Mouse (Mus musculus) intestine, embryonic 14.5 days (tissue): ENCODE data around the gene Kcnj12. TPM values are rescaled to one million over a fixed set of nuclear protein-coding genes. Genes with fewer than 3 reads are reported as not detected.

Experiments
- ATAC-seq: fragments of 200-750 bp; cut with Nextera tagmentation; replicated peaks from 2 replicates; pipeline ENCODE4 v1.8.0; 2017; ENCODE audit warnings: low read depth, moderate number of reproducible peaks, moderate TSS enrichment, moderate library complexity; ENCODE audit not compliant: low FRiP score, low TSS enrichment
- DNase-seq: peaks from one replicate; pipeline ENCODE4 v3.0.0-alpha.2; 2018; ENCODE audit warnings: low spot score
- H3K27ac ChIP-seq: fragments of 300-500 bp; sonication (generic); 2 replicates; pipeline ENCODE4 v1.5.1; 2014; ENCODE audit warnings: low read depth, mild to moderate bottlenecking, control low read depth
- H3K27me3 ChIP-seq: fragments of 300-500 bp; sonication (generic); replicated peaks from 2 replicates; pipeline ENCODE4 v1.6.1; 2014; ENCODE audit warnings: low read length, control low read depth; ENCODE audit not compliant: control insufficient read depth, insufficient read depth
- H3K36me3 ChIP-seq: fragments of 300-500 bp; sonication (generic); 2 replicates; pipeline ENCODE4 v1.6.1; 2014; ENCODE audit warnings: low read length, control low read depth; ENCODE audit not compliant: control insufficient read depth, insufficient read depth
- H3K4me1 ChIP-seq: fragments of 300-500 bp; sonication (generic); replicated peaks from 2 replicates; pipeline ENCODE4 v1.6.1; 2014; ENCODE audit warnings: low read length, control low read depth, mixed read lengths; ENCODE audit not compliant: control insufficient read depth, insufficient read depth
- H3K4me2 ChIP-seq: fragments of 300-500 bp; sonication (generic); 2 replicates; pipeline ENCODE4 v1.6.1; 2014; ENCODE audit warnings: low read length
- H3K4me3 ChIP-seq: fragments of 300-500 bp; sonication (generic); 2 replicates; pipeline ENCODE4 v1.5.1; 2014; ENCODE audit warnings: low read depth, low read length, control low read depth, mixed read lengths
- H3K9ac ChIP-seq: fragments of 300-500 bp; sonication (generic); 2 replicates; pipeline ENCODE4 v1.6.1; 2014; ENCODE audit warnings: mild to moderate bottlenecking, low read length
- H3K9me3 ChIP-seq: fragments of 300-500 bp; sonication (generic); 2 replicates; pipeline ENCODE4 v1.6.1; 2016; ENCODE audit warnings: low read length, control low read depth; ENCODE audit not compliant: control insufficient read depth
- WGBS: fragments of 180-500 bp; shearing (Covaris S2); extraction: QIAGEN DNeasy Blood & Tissue Kit; methylation state at CpG from one replicate; pipeline ENCODE4 v1.1.7; 2014; 5-methylcytosine and 5-hydroxymethylcytosine counted together
- polyA plus RNA-seq: library from polyadenylated mRNA; unstranded; fragments of >200 nt; fragmentation: Nextera tagmentation; extraction: Ambion mirVana; gene quantifications from 2 replicates; pipeline ENCODE4 v1.2.1, GENCODE M21; 2014

The Kcnj12 gene
- polyA plus RNA-seq, 1 experiment from 2014 or later: 1.8 TPM

DNA sequence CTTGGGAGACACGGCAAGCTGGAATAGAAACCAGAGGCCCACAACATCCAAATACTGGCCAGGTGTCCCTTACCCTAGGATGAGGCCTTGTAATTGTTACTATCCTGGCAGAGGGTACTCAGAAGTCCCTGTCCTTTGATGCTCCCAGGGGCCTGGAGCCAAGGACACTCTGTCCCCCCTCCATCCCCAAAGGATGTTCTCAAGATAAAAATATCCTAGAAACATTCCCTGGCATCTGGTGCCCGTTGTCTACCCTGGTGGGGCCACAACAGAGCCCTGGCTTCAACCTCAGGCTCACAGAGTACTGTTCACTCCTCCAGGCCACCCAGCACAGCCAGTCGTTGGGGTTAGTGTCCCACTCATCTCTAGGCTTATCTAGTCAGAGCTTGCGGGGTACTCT, 38.3 kb downstream of the Kcnj12 start:
- DNase-seq (no peak), ATAC-seq (no peak)
- H3K27ac ChIP-seq: no peak overlapping the region
- H3K36me3 ChIP-seq: no peaks in the 10 kb centered on the region
- H3K4me2 ChIP-seq: no peak overlapping the region
- no peaks in the 10 kb centered on the region for H3K9me3 ChIP-seq
- WGBS: 77% methylated on average over 4 of the region's 4 CpGs
- no peak overlapping the region for H3K4me3 ChIP-seq
- H3K4me1 ChIP-seq: no peaks in the 10 kb centered on the region
- H3K9ac ChIP-seq: no peak overlapping the region
- no peaks in the 10 kb centered on the region for H3K27me3 ChIP-seq

DNA sequence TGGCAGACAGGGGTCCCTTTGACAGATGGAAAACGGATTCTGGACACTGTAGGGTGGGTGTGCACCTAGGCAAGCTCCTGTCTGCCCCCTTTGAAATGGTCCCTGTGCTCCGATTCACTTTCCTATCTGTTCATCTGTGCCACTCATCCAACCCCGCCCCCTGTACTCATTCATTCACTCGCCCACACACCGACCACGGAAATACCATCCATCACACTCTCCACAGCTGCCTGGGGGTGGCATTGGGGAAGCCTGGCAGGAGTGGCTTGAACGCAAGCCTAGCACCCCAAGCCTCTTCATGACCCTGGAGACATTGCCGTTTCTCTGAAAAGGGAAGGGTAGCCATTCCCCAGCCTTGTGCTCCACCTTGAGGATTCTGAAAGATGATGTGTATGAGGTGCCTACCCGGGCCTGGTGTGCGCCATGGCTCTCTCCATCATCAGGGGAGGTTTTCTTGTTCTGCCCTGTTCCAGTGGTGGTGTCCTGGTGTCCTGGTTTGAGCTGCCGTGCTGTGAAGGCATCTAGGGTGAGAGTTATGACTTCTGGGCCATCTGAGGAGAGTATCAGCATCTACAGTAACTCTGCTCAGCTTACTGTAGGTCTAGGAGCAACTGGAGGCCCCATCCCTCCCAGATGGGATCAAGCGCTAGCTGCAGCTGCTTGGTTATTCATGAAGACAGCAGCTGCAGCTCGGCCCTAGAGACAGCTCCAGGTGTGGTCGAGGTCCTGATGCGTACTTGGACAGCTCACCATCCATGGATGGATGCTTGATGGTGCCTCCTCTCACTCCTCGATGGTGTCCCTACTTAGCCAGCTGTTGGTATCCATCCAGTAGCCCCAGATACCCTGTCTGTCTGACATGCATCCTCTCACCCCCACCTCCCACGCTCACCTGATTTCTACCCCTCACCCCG, 40.4 kb downstream of the Kcnj12 start:
- no peaks in the 10 kb centered on the region for H3K36me3 ChIP-seq
- H3K4me3 ChIP-seq: no peak overlapping the region
- no peaks in the 10 kb centered on the region for H3K4me1 ChIP-seq
- H3K4me2 ChIP-seq: no peak overlapping the region
- H3K27ac ChIP-seq: no peak overlapping the region
- WGBS: 84% methylated on average over 18 of the region's 18 CpGs
- H3K27me3 ChIP-seq: no peaks in the 10 kb centered on the region
- no peak overlapping the region for H3K9ac ChIP-seq
- H3K9me3 ChIP-seq: no peaks in the 10 kb centered on the region
- ATAC-seq: no peak
- DNase-seq: no peak

DNA sequence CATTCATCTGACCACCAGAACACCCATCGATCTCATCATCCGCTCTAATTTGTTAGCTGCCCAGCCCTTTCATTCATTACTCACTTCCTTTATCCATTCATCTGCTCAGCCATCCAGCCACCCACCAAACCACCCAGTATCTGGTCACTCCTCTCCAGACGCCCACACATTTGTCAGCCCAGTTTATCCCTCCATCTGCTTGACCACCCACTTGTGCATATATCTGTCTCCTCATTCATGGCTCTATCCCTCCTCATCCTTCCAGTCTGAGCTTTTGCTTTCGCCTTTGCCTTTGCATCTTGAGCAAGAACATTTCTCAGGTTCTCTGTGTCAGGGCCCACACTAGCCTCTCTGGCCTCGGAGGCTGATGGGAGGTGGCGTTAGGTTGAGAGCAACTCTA, 41.1 kb downstream of the Kcnj12 start:
- Histone ChIP-seq H3K27ac (no peak overlapping the region), H3K9ac (no peak overlapping the region), H3K36me3 (no peaks in the 10 kb centered on the region), H3K4me2 (no peak overlapping the region), H3K4me3 (no peak overlapping the region), H3K27me3 (no peaks in the 10 kb centered on the region), H3K4me1 (no peaks in the 10 kb centered on the region), H3K9me3 (no peaks in the 10 kb centered on the region)
- DNase-seq (no peak), ATAC-seq (no peak)
- WGBS: 90% methylated on average over 6 of the region's 6 CpGs

DNA sequence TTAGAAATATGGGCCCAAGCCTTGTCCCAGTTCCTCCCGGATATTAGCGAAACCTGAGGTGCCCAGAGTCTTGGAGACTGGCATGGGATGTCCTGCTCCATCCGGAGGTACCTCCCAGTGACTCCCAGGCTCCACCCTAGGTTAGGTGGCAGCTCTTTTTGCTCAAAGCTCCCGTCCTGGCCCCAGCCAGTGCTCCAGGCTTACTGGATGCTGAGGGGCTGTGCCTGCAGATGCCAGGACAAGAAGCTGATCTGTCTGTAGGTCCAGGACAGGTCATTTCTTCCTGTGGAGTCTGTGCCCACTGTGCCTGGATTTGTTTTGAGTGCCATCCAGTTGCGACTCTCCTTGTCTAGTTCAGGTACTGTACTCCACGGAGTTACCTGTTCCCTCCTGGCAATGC, 43.3 kb downstream of the Kcnj12 start:
- 87% methylated on average over 6 of the region's 6 CpGs for WGBS
- H3K36me3 ChIP-seq: no peaks in the 10 kb centered on the region

DNA sequence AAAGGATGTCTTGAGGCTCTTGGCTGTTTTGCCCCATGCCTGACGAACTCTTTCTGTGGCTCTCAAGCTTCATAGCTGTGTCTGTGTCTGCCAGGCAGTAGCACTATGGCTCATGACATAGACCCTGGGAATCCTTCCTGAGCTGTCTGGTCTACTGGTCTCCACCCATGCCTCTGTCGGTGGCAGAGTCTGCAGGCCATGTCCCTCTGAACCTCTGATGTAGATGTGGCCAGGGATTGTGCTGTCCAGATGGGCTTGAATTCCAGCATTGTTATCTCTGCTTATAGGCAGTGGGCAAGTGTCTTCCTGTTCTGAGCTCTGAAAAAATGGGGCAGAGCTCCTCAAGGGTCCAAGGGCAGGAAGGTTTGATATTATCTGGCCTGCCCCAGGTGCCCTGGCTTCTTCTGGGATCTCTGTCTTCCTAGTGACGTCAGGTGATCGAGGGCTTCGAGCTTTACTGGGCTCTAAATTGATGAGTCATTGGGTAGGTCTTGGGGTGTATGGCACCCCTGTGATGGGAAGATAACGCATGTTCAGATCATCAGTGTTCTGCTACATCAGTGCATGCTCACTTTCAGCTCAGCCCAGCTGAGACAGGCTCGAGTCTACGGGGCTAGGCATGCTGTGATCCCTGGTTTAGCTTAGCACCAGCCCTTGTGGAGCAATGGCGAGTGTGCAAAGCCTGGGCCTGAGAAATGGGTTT, 44.9 kb downstream of the Kcnj12 start:
- H3K9ac ChIP-seq: no peak overlapping the region
- H3K4me1 ChIP-seq: peaks cover 21% of the 10 kb centered on the region
- no peaks in the 10 kb centered on the region for H3K9me3 ChIP-seq
- no peak overlapping the region for H3K4me2 ChIP-seq
- H3K27me3 ChIP-seq: no peaks in the 10 kb centered on the region
- no peak for DNase-seq
- H3K27ac ChIP-seq: no peak overlapping the region
- no peaks in the 10 kb centered on the region for H3K36me3 ChIP-seq
- no peak for ATAC-seq
- no peak overlapping the region for H3K4me3 ChIP-seq
- 89% methylated on average over 9 of the region's 9 CpGs for WGBS

More for the DNA sequence above, 43.3 kb downstream of the Kcnj12 start:
- Histone ChIP-seq H3K27me3 (no peaks in the 10 kb centered on the region), H3K4me1 (peaks cover 4% of the 10 kb centered on the region; the same call in 1 of the 2 replicates), H3K9me3 (no peaks in the 10 kb centered on the region), H3K4me2 (no peak overlapping the region), H3K27ac (no peak overlapping the region), H3K9ac (no peak overlapping the region), H3K4me3 (no peak overlapping the region)
- no peak for ATAC-seq
- no peak for DNase-seq

DNA sequence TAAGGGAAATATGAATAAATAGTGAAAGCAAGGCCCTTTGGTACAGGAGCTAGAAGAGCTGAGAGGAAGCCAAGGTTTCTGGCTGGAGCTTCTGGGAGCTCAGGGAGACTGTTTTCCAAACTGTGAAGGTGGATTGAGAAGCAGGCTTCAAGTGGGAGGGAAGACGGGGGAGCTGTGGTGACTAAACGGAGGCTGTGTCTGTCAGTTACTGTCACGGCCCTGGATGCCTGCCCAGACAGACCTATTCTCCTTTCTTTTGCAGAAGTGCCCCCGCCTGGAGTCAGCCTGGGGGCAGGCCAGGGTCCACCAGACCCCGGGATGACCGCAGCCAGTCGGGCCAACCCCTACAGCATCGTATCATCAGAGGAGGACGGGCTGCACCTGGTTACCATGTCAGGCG, 46.5 kb downstream of the Kcnj12 start:
- DNase-seq: no peak
- no peak for ATAC-seq
- Histone ChIP-seq H3K9ac (no peak overlapping the region), H3K36me3 (no peaks in the 10 kb centered on the region), H3K4me3 (no peak overlapping the region), H3K4me1 (peaks cover 21% of the 10 kb centered on the region), H3K4me2 (no peak overlapping the region), H3K9me3 (no peaks in the 10 kb centered on the region), H3K27me3 (no peaks in the 10 kb centered on the region), H3K27ac (no peak overlapping the region; the same call in 1 of the 2 replicates)
- 83% methylated on average over 10 of the region's 10 CpGs for WGBS

DNA sequence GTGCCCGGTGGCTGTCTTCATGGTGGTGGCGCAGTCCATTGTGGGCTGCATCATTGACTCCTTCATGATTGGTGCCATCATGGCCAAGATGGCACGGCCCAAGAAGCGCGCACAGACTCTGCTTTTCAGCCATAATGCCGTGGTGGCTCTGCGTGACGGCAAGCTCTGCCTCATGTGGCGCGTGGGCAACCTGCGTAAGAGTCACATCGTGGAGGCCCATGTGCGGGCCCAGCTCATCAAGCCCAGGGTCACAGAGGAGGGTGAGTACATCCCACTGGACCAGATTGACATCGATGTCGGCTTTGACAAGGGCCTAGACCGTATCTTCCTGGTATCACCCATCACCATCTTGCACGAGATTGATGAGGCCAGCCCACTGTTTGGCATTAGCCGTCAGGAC, 47.3 kb downstream of the Kcnj12 start:
- Histone ChIP-seq H3K4me1 (peaks cover 21% of the 10 kb centered on the region), H3K4me2 (no peak overlapping the region), H3K9ac (no peak overlapping the region), H3K9me3 (no peaks in the 10 kb centered on the region), H3K4me3 (no peak overlapping the region), H3K36me3 (no peaks in the 10 kb centered on the region), H3K27ac (no peak overlapping the region), H3K27me3 (no peaks in the 10 kb centered on the region)
- ATAC-seq: no peak
- DNase-seq: no peak
- 96% methylated on average over 18 of the region's 18 CpGs for WGBS

DNA sequence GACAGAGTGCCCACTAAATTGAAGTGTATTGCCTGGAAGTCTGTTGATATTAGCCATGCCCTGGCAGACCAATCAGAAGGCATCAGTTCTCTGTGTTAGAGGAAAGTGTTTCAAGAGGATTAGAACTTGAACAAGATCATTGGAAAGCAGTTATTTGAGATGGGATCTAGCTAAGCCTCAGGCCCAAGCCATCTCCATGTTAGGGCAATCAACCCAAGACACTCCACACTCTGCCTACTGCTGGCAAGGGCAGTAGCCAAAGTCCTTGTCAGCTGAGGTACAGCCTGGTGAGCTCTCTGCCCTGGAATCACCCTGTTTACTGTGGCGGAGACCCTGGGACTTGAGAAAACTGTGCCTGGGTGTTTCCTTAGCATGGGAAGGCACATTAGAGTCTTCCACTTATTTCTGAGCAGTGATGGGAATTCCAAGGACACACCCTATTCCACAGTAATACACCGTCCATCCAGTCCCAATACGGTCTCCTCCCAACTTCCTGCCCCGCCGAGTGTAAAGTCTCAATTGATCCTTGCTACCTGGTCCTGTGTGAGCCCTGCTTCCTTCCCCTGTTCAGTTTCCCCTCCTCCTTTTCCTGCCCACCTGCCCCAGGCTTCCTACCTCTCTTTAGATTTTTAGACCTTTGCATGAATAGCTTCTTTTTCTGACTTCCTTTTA, 52.4 kb downstream of the Kcnj12 start:
- Histone ChIP-seq H3K27ac (no peak overlapping the region), H3K9me3 (no peaks in the 10 kb centered on the region), H3K9ac (no peak overlapping the region), H3K4me2 (no peak overlapping the region), H3K4me3 (no peak overlapping the region), H3K27me3 (no peaks in the 10 kb centered on the region), H3K4me1 (peaks cover 21% of the 10 kb centered on the region), H3K36me3 (no peaks in the 10 kb centered on the region)
- WGBS: 75% methylated on average over 5 of the region's 5 CpGs
- ATAC-seq: no peak
- no peak for DNase-seq
